Comparison of ENCODE assay signal across 22 mouse cellular contexts in genomic region chr11:82542028-82542427, GRCm38 (mm10).
"Had no signal": no experiment of that assay in that cellular context is flagged by ENCODE, and none has a peak within 500 bp of the region (broad histone marks: within the 10 kb centered on the region; RNA-seq: fewer than 3 reads in every experiment).

No protein-coding gene starts in this region.

- ATAC-seq: hindbrain, embryonic 16.5 days; hindbrain, postnatal 0 days; inflammation-experienced regulatory T-cells, adult 6 months; intestine, embryonic 15.5 days; intestine, embryonic 16.5 days; intestine, postnatal 0 days had no signal

- DNase-seq: heart, postnatal 10 days; heart, postnatal 14 days; heart, postnatal 36 days; heart, postnatal 4 days; kidney, adult 11 months; kidney, adult 18-20 months; kidney, adult 2 months; kidney, adult 8-10 months; kidney, adult 9 months; kidney, postnatal 10 days; kidney, postnatal 14 days; kidney, postnatal 25 days; kidney, postnatal 36 days; kidney, postnatal 4 days; layer of hippocampus, adult 9-11 months; layer of hippocampus, postnatal 36 days had no signal
